Mouse (Mus musculus): ENCODE results near the gene Gm27029. TPM values are rescaled to one million over a fixed set of nuclear protein-coding genes. Genes with fewer than 3 reads are reported as not detected.
"Not testable (repeated sequence)": the region's sequence is repeated elsewhere in the genome, so short reads cannot be mapped to it uniquely, and the experiment has no call there.

The Gm27029 gene
- polyA plus RNA-seq, 1 experiment from 2014 or later = 12.2 TPM

GRCm38 (mm10) chr11:101468731-101469130 is 44.1 kb upstream of the Gm27029 start:
- TF ChIP-seq CTCF (IDR thresholded peaks at IDR 0.05; ENCODE audit: low read depth) = no peak
- Histone ChIP-seq H3K36me3 (ENCODE audit: insufficient read depth) (no peaks in the 10 kb centered on the region), H3K4me3 (ENCODE audit: low read depth, low read length) (peak overlapping the region; percentile 77), H3K4me2 (peak overlapping the region; percentile 98), H3K9me3 (ENCODE audit: low read depth, low read length) (no peaks in the 10 kb centered on the region), H3K9ac (peak overlapping the region; percentile 60), H3K4me1 (ENCODE audit: insufficient read depth) (no peaks in the 10 kb centered on the region), H3K27ac (ENCODE audit: low read depth) (no peak overlapping the region), H3K27me3 (ENCODE audit: insufficient read depth, low read length) (no peaks in the 10 kb centered on the region)
- ATAC-seq (ENCODE audit: insufficient read depth) (no peak), DNase-seq (no peak)
- WGBS = 4% methylated on average over 13 of the region's 13 CpGs

DNA sequence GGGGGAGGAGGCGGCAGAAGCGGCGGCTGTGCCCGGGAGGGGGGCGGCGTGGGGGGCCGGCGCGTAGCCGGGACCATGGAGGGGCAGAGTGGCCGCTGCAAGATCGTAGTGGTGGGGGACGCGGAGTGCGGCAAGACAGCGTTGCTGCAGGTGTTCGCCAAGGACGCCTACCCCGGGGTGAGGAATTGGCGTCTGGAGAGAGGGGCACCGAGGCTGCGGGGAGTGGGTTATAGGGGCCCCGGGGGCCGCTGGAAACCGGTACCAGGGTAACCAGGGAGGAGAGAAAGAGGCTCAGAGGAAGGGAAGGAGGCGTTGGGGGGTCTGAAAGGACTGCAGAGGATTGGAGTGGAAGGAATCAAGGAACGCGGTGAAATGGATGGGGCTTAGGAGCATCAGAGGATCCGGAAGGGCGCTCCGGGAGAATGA is 43.7 kb upstream of the Gm27029 start:
- H3K4me1 ChIP-seq (ENCODE audit: insufficient read depth) = no peaks in the 10 kb centered on the region
- WGBS = under 1% methylated on average over 31 of the region's 31 CpGs
- no peak overlapping the region for H3K27ac ChIP-seq (ENCODE audit: low read depth)
- TF ChIP-seq CTCF (IDR thresholded peaks at IDR 0.05; ENCODE audit: low read depth) = no peak
- peak; percentile 44 for DNase-seq
- peak; percentile 34 for ATAC-seq (ENCODE audit: insufficient read depth)
- peak overlapping the region; percentile 98 for H3K4me2 ChIP-seq
- peak overlapping the region; percentile 77 for H3K4me3 ChIP-seq (ENCODE audit: low read depth, low read length)
- no peaks in the 10 kb centered on the region for H3K27me3 ChIP-seq (ENCODE audit: insufficient read depth, low read length)
- no peaks in the 10 kb centered on the region for H3K36me3 ChIP-seq (ENCODE audit: insufficient read depth)
- peak overlapping the region; percentile 60 for H3K9ac ChIP-seq
- H3K9me3 ChIP-seq (ENCODE audit: low read depth, low read length) = no peaks in the 10 kb centered on the region

DNA sequence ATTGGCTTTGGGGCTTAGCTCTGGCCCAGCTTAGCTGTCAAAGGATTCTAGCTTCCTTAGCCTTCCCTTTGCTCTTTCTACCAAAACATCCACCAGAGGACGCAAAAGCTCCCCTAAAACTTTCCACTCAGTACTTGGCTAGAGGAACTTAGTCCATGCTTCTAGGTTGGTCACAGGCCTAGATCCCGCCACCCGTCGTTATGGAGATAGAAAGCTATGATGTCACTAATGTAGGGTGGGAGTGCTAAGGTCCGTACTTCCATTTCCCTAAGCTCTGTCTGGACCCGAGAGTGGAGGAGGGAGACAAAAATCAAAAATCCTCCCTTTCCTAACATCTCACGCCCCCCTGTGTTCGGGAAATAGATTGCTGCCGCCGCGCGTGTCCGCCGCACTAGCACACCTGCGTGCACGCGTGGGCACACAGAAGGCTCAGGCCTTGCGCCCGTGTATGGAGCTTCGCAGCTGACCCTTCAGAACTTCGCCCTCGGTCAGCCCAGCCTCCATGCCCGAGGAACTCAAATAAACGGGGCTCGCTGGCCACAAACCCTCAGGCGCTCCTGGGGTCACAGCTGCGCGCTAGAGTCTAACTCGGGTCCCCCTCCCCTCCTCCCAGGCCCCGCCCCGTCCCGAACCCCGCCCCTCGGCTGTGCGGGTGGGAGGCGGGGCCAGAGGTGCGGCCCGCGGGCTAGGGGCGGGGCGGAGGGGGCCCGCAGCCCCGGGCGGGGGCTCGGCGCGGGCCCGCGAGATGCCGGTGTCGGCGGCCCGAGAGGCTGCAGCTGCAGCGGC is 43.1 kb upstream of the Gm27029 start:
- under 1% methylated on average over 54 of the region's 54 CpGs for WGBS
- ATAC-seq (ENCODE audit: insufficient read depth) = peak; percentile 69
- H3K27me3 ChIP-seq (ENCODE audit: insufficient read depth, low read length) = no peaks in the 10 kb centered on the region
- no peak overlapping the region for H3K27ac ChIP-seq (ENCODE audit: low read depth)
- DNase-seq = peak; percentile 83
- no peaks in the 10 kb centered on the region; the same call in 1 of the 2 replicates for H3K4me1 ChIP-seq (ENCODE audit: insufficient read depth)
- no peaks in the 10 kb centered on the region for H3K9me3 ChIP-seq (ENCODE audit: low read depth, low read length)
- H3K9ac ChIP-seq = peak overlapping the region; percentile 60
- peak; percentile 45 for TF ChIP-seq CTCF (IDR thresholded peaks at IDR 0.05; ENCODE audit: low read depth)
- H3K36me3 ChIP-seq (ENCODE audit: insufficient read depth) = 0 out of 2 replicates have a peak, but pooled peaks cover under 1% of the 10 kb centered on the region
- peak overlapping the region; percentile 98 for H3K4me2 ChIP-seq
- peak overlapping the region; percentile 77 for H3K4me3 ChIP-seq (ENCODE audit: low read depth, low read length)

DNA sequence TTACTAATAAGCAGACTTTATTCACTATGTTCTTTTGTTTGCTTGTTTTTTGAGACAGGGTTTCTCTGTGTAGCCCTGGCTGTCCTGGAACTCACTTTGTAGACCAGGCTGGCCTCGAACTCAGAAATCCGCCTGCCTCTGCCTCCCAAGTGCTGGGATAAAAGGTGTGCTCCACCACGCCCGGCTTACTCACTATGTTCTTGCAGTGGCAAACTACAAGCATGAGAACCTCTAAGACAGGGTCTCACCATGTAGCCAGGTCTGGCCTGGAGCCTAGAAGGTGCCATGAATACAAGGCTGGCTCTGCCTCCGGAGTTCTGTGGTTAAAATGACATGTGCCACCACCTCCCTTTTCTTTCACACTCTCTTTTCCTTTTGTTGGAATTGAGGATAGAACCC is 42.0 kb upstream of the Gm27029 start:
- H3K36me3 ChIP-seq (ENCODE audit: insufficient read depth); H3K9me3 ChIP-seq (ENCODE audit: low read depth, low read length); H3K4me1 ChIP-seq (ENCODE audit: insufficient read depth); H3K27ac ChIP-seq (ENCODE audit: low read depth); H3K9ac ChIP-seq; H3K27me3 ChIP-seq (ENCODE audit: insufficient read depth, low read length); ATAC-seq (ENCODE audit: insufficient read depth); DNase-seq: not testable (repeated sequence)
- 51% methylated on average over 5 of the region's 5 CpGs for WGBS
- Histone ChIP-seq H3K4me2 (peak overlapping the region; percentile 97), H3K4me3 (ENCODE audit: low read depth, low read length) (peak overlapping the region; percentile 74)

DNA sequence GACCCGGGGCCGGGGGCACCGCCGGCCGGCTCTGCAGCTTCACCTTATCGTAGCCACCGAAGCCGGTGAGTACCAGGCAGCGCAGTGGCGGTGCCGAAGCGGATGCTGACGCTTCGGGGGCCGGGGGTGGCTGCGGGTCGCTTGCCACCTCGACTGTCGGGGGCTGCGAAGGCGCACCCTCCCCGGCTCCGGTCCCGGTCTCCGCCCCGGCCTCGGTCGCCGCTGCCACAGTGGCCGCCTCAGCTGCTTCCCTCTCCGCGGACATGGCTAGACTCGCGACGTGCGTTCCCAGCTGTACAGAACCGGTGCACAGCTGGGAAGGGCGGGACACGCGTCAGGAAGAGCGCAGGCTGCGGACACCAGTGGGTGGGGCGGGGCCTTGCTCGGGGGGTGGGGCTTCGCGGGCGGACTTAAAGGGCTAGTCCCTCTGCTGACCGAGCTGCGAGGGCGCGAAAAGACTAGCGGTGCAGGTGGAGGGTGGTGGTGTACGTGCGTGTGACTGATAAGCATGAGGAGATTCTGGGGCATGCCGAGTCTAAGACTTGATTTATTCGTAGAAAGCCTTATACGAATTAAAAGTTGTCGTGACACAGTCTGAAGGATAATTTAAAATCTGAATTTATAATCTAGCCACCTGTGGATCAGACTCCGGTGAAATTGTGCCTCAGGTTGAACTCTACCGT is 41.4 kb upstream of the Gm27029 start, which contains the start of gene Vat1:
Vat1 (minus strand) TSS at position 362 of the 683 bp plus-strand sequence.
- Histone ChIP-seq H3K27me3 (ENCODE audit: insufficient read depth, low read length) (no peaks in the 10 kb centered on the region), H3K36me3 (ENCODE audit: insufficient read depth) (peaks cover 15% of the 10 kb centered on the region; the same call in 1 of the 2 replicates), H3K9ac (peak within 1 kb of the TSS; percentile 62), H3K4me1 (ENCODE audit: insufficient read depth) (peaks cover 5% of the 10 kb centered on the region; the same call in 1 of the 2 replicates), H3K4me3 (ENCODE audit: low read depth, low read length) (peak within 1 kb of the TSS; percentile 74), H3K27ac (ENCODE audit: low read depth) (peak within 1 kb of the TSS; percentile 79), H3K4me2 (peak within 1 kb of the TSS; percentile 98), H3K9me3 (ENCODE audit: low read depth, low read length) (no peaks in the 10 kb centered on the region)
- ATAC-seq (ENCODE audit: insufficient read depth) = peak; percentile 59; the same call in 1 of the 2 replicates
- no peak for TF ChIP-seq CTCF (IDR thresholded peaks at IDR 0.05; ENCODE audit: low read depth)
- 1% methylated on average over 60 of the region's 60 CpGs for WGBS
- DNase-seq = peak; percentile 76

GRCm38 (mm10) chr11:101465101-101465868 is 40.7 kb upstream of the Gm27029 start:
- H3K9ac ChIP-seq = peak overlapping the region; percentile 62
- H3K27me3 ChIP-seq (ENCODE audit: insufficient read depth, low read length) = no peaks in the 10 kb centered on the region
- ATAC-seq (ENCODE audit: insufficient read depth) = peak; percentile 30
- TF ChIP-seq CTCF (IDR thresholded peaks at IDR 0.05; ENCODE audit: low read depth) = peak; percentile 30; the same call in 1 of the 2 replicates
- DNase-seq = peak; percentile 56
- peak overlapping the region; percentile 97 for H3K4me2 ChIP-seq
- peak overlapping the region; percentile 74 for H3K4me3 ChIP-seq (ENCODE audit: low read depth, low read length)
- H3K4me1 ChIP-seq (ENCODE audit: insufficient read depth) = peaks cover 5% of the 10 kb centered on the region; the same call in 1 of the 2 replicates
- H3K36me3 ChIP-seq (ENCODE audit: insufficient read depth) = peaks cover 19% of the 10 kb centered on the region; the same call in 1 of the 2 replicates
- WGBS = under 1% methylated on average over 51 of the region's 51 CpGs
- H3K9me3 ChIP-seq (ENCODE audit: low read depth, low read length) = no peaks in the 10 kb centered on the region
- H3K27ac ChIP-seq (ENCODE audit: low read depth) = peak overlapping the region; percentile 79
